Mouse (Mus musculus) c-Kit-positive CD71-positive TER-119-negative erythroid progenitor cells, embryonic 14.5 days (primary cell): Measurements from ENCODE around the gene Mrps27.
A peak's percentile ranks its signal among the peaks of the same experiment; 100 is the strongest.

ENCODE experiments used
- DNase-seq: peaks from one replicate; pipeline ENCODE4 v3.0.0-alpha.2; 2013; ENCODE audit warnings: low read depth

Gene Mrps27

DNA sequence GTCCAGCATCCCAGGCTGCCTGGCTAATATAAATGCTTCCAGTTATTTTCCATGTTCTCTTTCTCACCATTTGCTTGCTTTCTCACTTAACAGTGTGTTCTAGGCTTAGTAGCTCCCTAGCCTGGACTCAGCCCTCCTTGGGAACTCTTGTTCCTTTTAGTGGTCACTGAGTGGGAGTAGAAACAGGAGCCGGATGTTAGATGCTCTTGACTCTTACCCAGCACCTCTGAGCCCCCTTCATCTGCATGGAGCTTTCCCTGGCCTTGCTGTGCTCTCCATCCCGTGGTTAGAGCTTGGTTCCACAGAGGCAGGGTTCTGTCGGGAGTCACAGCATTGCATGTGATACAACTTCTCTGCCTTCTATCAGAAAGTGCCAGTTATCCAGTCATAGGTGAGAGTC lies 7.0 kb downstream of the Mrps27 start:
- no peak for DNase-seq

DNA sequence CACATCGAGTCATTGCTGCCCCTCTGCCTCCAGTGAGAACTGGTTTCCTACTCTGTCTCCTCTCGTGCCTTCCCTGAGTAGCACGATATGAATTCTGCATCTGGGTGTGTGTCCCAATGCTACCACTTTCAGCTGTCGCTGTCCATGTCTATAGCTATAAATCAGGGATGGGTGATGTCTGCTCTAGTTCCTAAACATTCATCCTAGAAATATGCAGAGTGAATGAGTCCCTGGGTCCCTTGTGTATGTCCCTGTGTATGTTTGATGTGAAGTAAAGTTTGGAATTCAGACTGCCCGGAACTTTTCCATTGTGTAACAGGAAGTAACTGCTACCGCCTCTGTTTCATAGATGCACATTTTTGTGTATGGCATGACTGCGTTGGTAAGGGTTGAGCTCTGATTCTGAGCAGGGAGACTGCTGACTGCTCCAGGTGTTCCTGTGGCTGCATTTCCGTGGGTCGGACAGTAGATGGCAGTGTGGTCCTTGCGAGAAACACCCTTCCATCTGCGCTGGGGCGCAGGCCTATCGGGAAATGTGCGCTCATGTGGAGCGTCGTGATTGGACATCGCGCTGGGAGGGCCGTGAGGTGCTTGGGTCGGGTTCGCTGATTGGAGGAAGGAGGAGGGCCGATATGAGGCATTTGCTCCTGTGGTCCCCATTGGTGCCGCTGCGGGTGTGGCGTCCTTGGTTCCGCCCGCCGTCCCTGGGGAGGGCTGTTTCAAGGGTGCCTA lies 8.3 kb downstream of the Mrps27 start:
- DNase-seq, result peak; percentile 93

DNA sequence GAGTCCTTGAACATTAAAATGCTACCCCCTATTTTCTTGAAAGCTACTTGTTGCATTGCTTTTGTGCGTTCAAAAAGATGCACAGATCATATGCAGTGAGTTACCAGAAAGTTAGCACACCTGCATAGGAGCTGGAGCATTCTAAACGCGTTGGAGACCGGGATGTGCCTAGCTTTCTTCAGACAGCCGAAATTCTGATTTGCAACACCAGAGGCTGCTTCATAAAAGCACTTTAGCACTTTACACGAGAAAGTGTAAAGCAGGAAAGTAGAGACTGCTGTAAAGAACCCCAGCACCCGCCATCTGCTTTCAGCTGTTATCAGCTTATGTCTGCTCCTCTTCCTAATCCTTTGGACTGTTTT lies 8.9 kb downstream of the Mrps27 start:
- DNase-seq, result no peak

DNA sequence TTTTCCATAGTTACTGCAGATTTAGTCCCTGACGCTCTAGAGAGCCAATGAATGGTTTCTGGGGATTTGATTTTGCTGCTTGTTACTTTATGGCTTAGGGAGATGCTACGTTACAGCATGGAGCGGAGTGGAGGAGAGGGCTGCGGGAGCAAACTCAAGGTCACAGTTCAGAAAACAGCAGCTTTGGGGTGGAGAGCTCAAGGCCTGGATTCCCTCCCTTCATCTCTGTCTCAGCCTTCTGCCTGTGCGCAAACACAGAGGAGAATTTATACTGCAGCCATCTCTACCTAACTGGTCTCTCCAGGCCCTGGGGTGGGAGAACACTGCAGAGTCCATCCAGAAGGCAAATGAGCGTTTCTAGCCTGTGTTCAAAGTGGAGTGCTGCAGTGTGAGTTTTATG lies 10.5 kb downstream of the Mrps27 start:
- DNase-seq, result no peak

DNA sequence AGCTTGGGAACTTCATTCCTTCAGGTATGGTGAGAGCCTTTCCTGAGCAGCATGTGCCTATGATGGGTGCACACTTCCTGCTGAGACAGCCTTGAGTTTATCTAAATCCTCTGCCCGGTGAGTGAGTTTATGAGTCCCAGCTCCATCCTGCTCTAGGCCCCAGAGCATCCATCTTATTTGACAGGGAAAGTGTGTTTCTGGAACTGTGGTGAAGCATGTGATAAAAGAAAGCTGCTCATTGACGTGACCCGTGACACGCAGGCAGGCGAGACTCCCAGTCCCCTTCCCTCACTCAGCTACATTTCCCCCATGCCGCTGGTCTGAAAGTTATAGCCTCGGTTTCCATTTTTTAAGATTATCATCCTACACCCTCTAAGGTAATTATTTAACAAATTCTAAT lies 11.3 kb downstream of the Mrps27 start:
- no peak for DNase-seq

DNA sequence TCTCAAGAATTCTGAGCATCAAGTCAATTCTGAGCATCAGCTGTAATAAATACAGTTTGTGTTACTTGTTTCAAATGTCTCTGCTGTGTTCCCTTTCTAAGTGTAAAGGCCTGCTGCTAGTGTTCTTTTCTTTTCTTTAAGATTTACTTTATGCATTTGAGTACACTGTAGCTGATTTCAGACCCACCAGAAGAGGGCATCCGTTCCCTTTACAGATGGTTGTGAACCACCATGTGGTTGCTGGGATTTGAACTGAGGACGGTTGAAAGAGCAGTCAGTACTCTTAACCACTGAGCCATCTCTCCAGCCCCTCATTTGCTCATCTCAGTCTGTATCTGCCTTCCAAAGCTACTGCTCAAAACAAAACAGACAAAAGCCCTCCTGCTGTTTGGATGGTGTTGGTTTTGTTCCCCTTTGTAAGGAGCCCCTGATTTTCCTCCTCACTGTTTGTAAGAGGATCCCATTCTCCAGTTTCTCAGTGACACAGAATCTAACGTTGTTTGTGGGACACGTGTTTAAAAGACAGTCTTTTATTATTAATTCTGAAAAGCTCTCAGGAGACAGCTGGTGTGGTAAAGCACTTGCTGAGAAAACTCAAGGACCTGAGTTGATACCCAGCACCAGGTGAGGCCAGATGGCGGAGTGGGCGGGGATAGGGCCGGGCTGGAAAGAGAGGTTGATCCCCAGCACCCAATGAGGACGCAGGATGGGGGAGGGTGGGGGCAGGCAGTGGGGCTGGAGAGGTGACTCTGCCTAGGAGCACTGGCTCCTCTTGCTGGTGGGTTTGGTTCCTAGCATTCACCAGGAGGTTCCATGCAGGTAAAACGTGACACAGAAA lies 12.1 kb downstream of the Mrps27 start:
- DNase-seq, result no peak

DNA sequence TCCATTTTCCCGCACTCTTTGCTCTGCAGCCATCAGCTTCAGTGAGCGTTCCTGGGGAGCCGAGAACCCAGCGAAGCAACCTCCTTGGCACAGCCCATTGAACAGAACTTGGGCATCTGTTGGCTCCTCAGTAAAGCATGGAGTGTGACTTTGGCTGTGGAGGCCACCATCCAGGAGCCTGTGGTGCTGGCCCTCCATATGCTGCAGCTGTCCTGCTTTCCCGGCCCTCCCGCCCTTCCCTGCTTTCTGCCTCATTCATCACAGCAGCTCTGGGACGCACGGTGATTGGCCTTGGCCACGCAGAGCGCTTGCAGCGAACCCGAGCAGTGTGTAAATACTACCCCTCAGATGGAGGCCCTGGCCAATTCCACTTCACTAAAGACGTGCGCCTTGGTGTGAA lies 14.3 kb downstream of the Mrps27 start:
- no peak for DNase-seq

DNA sequence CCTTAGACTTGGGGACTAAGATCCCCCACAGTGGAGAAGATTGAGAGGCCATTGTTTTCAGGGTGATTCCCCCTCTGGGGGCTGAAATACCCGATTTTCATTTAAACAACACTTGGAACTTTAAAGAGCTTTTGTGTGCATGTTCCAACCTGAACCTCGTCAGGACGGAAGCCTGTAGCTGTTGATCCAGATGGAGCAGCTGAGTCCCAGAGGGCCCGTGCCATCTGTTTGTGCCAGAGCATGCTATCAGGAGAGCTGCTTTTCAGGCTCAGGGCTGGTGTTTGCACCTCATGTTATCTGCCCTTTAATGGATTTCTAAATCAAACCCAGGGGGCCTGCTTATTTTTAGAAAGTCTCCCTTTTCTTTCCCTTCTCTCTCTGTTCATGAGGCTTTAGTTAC lies 19.3 kb downstream of the Mrps27 start:
- no peak for DNase-seq

DNA sequence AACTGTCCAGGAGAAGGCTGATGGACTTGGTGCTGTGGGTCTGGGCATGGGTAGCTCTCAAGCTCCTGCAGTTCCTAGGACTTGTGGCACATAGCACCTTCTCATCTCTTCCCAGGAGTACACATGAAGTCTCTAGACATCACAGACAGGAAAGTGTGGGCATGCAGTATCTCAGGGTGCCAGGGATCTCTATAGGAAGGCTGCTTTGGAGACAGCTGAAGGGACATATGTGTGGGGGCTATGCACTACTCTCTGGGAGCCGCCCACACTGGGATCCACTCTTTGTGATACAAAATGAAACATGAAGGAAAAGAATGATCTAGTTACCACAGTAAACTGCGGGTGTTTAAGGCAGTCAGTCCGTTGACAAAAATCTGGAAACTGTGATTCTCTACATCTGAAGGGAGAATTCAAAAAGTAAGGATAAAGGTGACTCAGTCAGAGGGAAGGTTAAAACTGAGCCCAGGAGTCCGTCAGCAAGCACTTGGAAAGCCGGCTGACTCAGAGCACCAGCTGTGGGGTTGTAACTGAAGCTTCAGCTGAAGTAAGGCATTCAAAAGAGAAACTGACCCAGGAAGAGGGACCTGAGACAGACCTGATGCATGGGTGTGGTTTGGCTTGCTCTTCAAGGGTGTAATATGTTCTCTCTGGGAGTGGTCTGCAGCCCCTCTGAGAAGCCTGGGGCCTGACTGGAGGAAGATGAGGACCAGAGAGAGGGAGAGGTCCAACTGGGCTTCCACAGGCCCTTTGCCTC lies 22.0 kb downstream of the Mrps27 start:
- no peak for DNase-seq

DNA sequence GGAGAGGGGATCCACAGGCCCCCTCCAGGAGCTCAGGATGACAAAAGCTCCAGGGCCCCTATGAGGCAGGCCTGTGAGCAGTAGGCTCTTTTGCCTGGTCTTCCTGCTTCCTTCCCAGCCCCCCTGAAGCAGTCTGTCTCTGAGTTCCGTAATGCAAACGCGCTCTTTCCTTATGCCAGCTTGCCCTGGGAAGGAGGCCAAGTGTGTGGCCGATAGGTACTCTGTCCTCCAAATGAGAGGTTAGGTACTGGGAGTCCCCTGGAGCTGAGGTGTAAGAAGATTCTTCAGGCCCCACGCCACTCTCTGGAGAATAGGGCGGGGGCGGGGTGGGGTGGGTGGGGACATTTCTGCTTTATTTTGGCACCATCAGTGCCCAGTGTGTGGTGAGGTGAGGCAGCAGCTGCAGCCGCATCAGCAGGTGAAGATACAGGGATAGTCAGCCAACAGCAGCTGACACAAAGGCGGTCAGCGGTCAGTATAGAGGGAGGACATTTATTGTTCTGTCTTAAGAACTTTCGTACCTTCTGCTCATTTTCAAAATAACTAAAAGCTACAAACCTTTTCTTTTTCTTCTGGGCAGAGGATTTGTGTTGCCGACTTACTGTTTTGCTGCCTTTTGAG lies 23.1 kb downstream of the Mrps27 start:
- DNase-seq, result no peak

DNA sequence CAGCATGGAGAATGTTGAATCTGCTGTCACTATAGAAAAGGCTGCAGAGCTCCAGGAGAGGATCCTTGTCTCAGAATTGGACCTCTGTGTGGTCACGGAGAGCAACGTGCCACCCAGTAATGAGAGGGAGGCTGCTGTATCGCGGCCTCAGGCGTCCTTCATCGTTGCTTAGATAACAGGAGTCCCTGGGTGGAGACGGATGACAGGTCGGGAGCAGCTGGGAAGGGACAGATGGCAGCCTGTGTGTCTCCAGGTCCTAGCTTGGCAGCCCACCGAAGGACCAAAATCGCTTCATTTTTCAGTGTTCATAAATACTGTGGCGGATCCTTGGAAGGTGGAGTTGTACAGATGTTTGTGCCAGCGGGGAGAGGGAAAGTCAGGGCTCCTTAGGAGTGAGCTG lies 24.5 kb downstream of the Mrps27 start:
- no peak for DNase-seq

DNA sequence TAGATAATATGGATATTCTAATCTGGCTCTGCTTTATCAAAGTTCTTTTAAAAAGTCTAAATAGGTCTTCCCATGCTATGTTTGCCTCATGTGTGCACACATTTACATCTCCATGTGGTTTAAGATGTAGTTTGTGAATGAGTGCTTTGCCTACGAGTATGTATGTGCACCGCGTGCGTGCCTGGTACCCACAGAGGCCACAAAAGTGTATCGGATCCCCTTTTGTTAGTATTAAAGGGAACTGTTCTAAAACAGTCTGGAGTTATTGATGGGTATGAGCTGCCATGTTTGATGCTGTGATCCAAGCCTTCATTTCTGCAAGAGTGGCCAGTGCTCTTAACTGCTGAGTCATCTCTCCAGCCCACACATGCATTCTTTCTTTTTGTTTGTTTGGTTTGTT lies 26.7 kb downstream of the Mrps27 start:
- no peak for DNase-seq

DNA sequence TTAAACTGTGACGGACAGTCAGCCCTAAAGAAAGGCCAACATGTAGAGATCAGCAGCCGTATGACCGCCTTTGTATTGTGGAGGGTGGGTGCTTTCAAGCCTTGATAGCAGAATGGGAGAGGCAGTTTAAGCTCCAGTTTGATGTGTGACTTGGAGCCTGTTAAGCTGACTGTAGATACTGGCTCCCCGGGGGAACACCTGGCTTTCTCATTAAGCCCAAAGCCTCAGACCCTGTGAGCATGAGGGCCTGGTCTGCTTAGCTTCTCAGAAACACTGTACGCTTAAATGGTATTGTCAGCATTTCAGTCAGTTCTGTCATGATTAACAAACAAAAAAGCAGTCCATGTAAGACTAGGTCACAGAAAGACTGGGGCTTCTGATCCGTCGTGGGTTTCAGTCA lies 29.1 kb downstream of the Mrps27 start:
- no peak for DNase-seq

DNA sequence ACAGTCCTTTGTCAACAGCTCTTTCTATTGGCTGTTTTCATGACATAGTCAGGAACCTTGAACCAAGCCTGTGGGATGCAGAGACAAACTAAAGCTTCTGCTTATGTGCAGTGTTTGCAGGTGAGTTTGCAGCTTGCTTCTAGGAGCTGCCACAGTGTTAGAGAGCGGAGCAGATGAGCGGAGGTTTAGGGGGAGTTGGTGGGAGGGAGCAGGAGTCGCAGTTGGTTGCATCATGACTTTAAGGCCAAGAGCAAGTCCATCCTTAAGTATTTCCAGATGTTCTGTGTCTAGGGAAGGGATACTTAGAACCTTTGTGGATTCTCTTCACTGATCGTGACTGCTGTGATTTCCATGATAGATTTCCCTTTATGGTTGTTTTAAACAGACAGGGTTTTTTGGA lies 29.6 kb downstream of the Mrps27 start:
- DNase-seq, result no peak

DNA sequence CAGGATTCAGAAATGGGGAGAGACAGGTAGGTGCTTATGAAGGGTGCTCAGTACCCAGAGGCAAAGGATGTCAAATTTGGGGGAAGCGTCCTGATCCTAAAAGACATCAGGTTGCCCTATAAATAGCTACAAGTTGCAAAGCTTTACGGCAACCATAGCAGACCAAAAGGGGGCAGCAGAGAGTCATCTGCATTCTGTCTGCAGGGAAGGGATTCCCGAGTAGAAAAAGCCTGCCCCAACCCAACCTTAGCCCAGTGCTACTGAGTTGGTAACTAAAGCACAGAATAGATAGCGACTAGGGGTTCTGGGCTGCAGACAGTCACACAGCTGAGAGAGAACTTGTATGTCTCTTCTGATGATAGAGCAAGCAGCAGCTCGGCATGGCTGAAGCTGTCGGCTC lies 31.0 kb downstream of the Mrps27 start:
- peak; percentile 51 for DNase-seq

DNA sequence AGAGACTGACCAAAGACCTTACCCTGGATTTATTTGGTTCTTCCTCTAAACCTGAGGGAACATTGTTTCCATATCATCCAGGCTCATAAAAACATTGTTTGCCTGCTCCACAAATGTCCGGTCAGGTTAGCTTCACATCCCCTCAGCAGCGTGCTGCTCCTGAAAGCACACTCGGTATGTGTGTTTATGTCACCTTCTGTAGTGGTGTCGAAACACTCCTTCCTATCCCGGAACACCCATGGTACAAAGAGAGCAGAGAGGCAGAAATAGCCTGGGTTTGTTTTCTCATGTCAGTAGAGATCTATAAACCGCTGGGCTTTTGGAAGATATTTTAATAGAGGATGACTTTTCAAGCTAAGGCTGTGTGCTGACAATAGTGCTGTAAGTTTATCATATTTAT lies 32.5 kb downstream of the Mrps27 start:
- DNase-seq, result no peak

DNA sequence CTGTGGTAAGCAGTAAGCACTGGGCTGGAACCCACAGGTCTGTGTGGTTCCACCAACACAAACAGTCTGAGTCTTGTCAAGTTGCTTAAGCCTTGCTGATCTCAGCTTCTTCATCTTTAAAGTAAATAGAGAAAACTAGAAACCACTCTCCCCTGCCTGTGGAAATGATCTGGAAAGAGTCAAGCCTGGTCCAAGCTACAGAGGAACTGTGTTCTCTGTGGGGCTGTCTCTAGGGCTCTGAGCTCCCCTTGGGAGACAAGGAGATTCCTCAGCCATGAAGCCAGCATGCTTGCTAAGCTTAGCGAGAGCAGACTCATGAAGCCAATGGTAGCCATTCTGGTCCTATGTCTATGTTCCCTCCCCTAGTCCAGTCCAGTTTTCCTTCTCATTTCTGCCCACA lies 33.6 kb downstream of the Mrps27 start:
- DNase-seq, result no peak

DNA sequence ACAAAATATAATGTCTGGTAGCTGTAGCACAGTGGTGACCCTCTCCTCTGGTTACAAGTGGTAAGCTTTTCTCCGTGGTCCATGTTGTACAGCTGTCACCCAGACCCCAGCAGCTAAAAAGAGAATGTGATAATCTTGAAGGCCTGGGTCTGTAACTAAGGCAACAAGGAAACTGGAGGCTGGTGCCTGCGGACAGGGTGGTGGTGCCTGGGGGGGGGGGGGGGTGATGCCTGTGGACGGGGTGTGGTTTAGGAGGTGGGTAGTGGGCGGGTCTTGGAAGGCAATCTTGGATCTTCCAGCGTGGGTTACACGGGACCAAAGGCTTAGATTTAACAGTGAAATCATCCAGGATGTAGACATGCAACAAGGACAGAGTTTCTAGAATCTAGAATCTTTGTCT lies 37.8 kb downstream of the Mrps27 start:
- no peak for DNase-seq

DNA sequence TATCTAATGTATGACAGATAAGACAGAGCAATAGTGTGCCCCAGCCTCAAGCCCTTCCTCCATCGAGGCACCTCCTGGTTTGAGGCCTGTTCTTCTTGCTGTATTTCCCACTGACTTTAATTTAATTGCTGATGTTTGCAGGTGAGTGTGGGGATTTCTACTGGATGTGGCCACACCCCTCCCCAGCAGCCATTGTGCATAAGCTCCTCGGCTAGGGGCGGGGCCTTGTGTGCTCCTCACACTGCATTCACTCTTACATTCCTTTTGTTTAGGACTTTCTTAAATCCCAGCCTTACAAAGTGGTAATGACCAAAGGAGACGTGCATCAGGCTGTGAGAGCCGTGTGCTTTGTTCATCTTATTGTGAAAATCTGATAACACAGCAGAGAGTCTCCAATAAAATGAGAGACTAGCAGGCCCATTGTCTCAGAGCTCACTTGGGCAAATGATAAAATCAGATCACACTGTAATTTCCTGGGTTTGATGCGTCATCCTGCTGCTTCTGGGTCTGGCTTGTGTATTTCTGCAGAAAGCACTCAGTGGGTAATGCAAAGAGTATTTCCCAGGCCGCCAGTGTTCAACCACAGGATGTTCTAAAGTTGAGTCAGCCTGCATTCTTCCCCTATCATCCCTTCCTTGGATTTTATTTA lies 40.1 kb downstream of the Mrps27 start:
- no peak for DNase-seq

DNA sequence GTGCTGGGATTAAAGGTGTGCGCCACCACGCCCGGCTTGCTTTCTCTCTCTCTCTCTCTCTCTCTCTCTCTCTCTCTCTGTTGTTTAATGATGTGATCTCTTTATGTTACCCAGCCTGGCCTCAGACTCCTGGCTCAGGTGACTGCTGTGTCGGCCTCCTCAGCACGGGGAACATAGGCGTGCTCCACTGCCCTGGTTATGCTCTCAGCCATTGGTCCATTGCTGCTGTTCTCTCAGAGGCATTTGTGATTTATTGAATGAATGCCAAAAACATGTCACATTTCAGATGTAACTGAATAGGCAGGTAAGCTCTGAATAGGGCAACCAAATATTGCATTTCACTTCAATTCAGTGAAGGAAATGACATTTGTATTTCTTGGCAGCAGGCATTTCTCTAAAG lies 41.3 kb downstream of the Mrps27 start:
- no peak for DNase-seq

DNA sequence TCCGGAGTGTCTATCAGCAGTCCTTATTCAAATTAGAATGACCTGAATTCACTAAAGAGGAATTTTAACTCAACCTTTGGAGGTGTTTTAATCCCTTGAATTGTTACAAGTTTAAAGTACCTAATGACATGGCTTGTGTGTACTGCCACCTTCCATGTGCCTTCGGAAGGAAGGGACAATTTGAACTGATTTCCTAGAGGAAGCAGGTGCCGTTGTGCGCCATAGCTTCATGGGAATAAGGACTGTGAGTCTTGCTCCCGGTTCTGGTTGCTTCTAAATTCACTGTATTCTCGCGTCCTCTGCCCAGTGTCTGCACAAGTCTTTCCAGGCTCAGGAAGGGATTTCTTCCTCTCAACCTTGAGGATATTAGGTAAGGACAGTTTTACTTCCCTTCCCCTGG lies 41.8 kb downstream of the Mrps27 start:
- no peak for DNase-seq
